Mouse (Mus musculus) embryo, embryonic 10 days (tissue): Measurements from ENCODE around the gene Fam102b.

Experiments used
- DNase-seq: peaks from one replicate; pipeline ENCODE4 v3.0.0-alpha.2; 2015; ENCODE audit warnings: low spot score

Gene Fam102b

GRCm38 (mm10) chr3:109027515-109027987 is at the start of gene Fam102b:
Gene Fam102b (minus strand): TSS chr3:109027607.
- peak; percentile 85 for DNase-seq

GRCm38 (mm10) chr3:109062989-109063388 is 35.6 kb upstream of the Fam102b start:
- peak; percentile 81 for DNase-seq

- DNase-seq, result no peak
These were observed 35.0 kb upstream of the Fam102b start for GRCm38 (mm10) chr3:109062391-109062790.

GRCm38 (mm10) chr3:109059903-109060302 is 32.5 kb upstream of the Fam102b start:
- no peak for DNase-seq

- DNase-seq, result no peak
These were observed 24.5 kb upstream of the Fam102b start for GRCm38 (mm10) chr3:109051946-109052331.

- no peak for DNase-seq
These were observed 23.9 kb upstream of the Fam102b start for GRCm38 (mm10) chr3:109051056-109051945.

- DNase-seq, result peak; percentile 34
These were observed 20.4 kb upstream of the Fam102b start for GRCm38 (mm10) chr3:109047707-109048283.

GRCm38 (mm10) chr3:109046428-109046827 is 19.0 kb upstream of the Fam102b start:
- DNase-seq, result no peak

- no peak for DNase-seq
These were observed 16.0 kb upstream of the Fam102b start for GRCm38 (mm10) chr3:109043395-109043794.

- DNase-seq, result no peak
These were observed 13.5 kb upstream of the Fam102b start for GRCm38 (mm10) chr3:109040908-109041307.

- DNase-seq, result no peak
These were observed 7.0 kb upstream of the Fam102b start for GRCm38 (mm10) chr3:109034411-109034810.

- DNase-seq, result no peak
These were observed 4.9 kb upstream of the Fam102b start for GRCm38 (mm10) chr3:109032306-109032705.

- no peak for DNase-seq
These were observed 4.2 kb upstream of the Fam102b start for GRCm38 (mm10) chr3:109031626-109032025.

GRCm38 (mm10) chr3:109030817-109031216 is 3.4 kb upstream of the Fam102b start:
- no peak for DNase-seq

GRCm38 (mm10) chr3:109029661-109030060 is 2.3 kb upstream of the Fam102b start:
- DNase-seq, result no peak

- peak; percentile 59 for DNase-seq
These were observed 376 bp downstream of the Fam102b start for GRCm38 (mm10) chr3:109026991-109027470.

- DNase-seq, result peak; percentile 33
These were observed 881 bp downstream of the Fam102b start for GRCm38 (mm10) chr3:109026462-109026990.

GRCm38 (mm10) chr3:109025579-109025978 is 1.8 kb downstream of the Fam102b start:
- peak; percentile 93 for DNase-seq

- no peak for DNase-seq
These were observed 4.3 kb downstream of the Fam102b start for GRCm38 (mm10) chr3:109023066-109023465.

- DNase-seq, result no peak
These were observed 5.5 kb downstream of the Fam102b start for GRCm38 (mm10) chr3:109021720-109022516.

GRCm38 (mm10) chr3:109018336-109018735 is 9.1 kb downstream of the Fam102b start:
- DNase-seq, result no peak

- no peak for DNase-seq
These were observed 14.8 kb downstream of the Fam102b start for GRCm38 (mm10) chr3:109012595-109012994.
